Mouse (Mus musculus): ENCODE results near the gene Lrrc8b.

DNA sequence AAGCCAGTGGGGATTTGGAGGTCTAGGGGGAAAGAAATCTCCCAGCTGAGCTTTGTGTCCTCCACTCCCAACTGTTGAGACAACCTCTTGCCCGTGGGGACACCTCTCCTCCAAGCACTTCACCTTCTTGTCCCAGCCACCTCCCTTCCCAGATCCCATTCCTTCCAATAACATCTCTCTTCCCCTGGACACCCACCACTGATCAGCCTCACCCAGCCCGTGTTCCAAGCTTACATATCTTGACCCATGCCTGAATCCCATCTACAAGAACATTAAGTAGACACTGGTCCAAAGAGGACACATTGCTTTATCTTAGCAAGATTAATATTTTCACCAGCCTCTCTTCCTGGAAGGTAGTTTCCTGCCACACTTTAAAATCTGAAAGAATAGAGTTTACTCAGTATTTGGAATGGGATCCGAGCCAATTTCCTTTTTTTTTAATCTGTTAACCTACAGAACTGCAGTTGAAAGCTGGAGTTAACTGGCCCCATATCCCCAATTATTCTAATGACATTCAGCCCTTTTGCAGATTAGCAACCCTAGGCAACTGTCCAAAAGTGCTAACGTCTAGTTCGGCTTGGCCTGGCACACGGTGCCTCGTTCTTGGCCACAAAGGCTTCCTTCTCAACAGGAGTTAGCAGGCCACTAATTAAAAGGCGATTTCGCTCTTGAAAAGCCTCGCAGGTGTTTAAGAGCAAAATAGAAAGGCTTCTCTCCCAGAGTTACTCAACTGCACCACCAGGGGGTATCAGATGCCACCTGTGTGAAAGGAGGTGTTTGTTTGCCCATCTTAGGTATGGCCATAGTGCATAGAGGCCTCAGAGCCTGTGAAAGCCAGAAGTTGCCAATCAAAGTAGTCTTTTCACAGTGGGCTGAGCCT, 77.0 kb downstream of the Lrrc8b start:
- TF ChIP-seq CTCF (IDR thresholded peaks at IDR 0.05; ENCODE audit: low read depth, low read length), result no peak
- no peak for TF ChIP-seq EP300 (IDR thresholded peaks at IDR 0.05; ENCODE audit: insufficient read depth, low read depth, low read length)
